Mouse (Mus musculus) limb, embryonic 14.5 days (tissue): Measurements from ENCODE around the gene Zfp683. TPM values are rescaled to one million over a fixed set of nuclear protein-coding genes. Genes with fewer than 3 reads are reported as not detected.

Source experiments
- ATAC-seq: fragments of 200-750 bp; cut with Nextera tagmentation; 2 replicates; pipeline ENCODE4 v1.8.0; 2017; ENCODE audit warnings: low read depth, moderate number of reproducible peaks, moderate TSS enrichment; ENCODE audit not compliant: low FRiP score
- DNase-seq: peaks from one replicate; pipeline ENCODE4 v3.0.0-alpha.2; 2015; ENCODE audit warnings: low spot score
- H3K27ac ChIP-seq: fragments of 300-500 bp; sonication (generic); replicated peaks from 2 replicates; pipeline ENCODE4 v1.5.1; 2014; ENCODE audit warnings: low read depth, mild to moderate bottlenecking, low read length, moderate library complexity, mixed read lengths
- H3K27me3 ChIP-seq: fragments of 300-500 bp; sonication (generic); 2 replicates; pipeline ENCODE4 v1.6.1; 2014; ENCODE audit warnings: low read length, mixed read lengths; ENCODE audit not compliant: control insufficient read depth, insufficient read depth
- H3K36me3 ChIP-seq: fragments of 300-500 bp; sonication (generic); 2 replicates; pipeline ENCODE4 v1.6.1; 2014; ENCODE audit warnings: mild to moderate bottlenecking, low read length, moderate library complexity, mixed read lengths; ENCODE audit not compliant: control insufficient read depth, insufficient read depth
- H3K4me1 ChIP-seq: fragments of 300-500 bp; sonication (generic); 2 replicates; pipeline ENCODE4 v1.6.1; 2014; ENCODE audit warnings: antibody characterized with exemption, low read length, mixed read lengths; ENCODE audit not compliant: control insufficient read depth, insufficient read depth
- H3K4me2 ChIP-seq: fragments of 300-500 bp; sonication (generic); replicated peaks from 2 replicates; pipeline ENCODE4 v1.6.1; 2014; ENCODE audit warnings: low read depth, mild to moderate bottlenecking, low read length, moderate library complexity; ENCODE audit not compliant: severe bottlenecking
- H3K4me3 ChIP-seq: fragments of 300-500 bp; sonication (generic); replicated peaks from 2 replicates; pipeline ENCODE4 v1.5.1; 2014; ENCODE audit warnings: low read length
- H3K9ac ChIP-seq: fragments of 300-500 bp; sonication (generic); 2 replicates; pipeline ENCODE4 v1.6.1; 2014; ENCODE audit warnings: mild to moderate bottlenecking, low read depth, low read length, moderate library complexity; ENCODE audit not compliant: severe bottlenecking
- H3K9me3 ChIP-seq: fragments of 300-500 bp; sonication (generic); 2 replicates; pipeline ENCODE4 v1.6.1; 2016; ENCODE audit warnings: low read length; ENCODE audit not compliant: control insufficient read depth
- POLR2A ChIP-seq: fragments of 200-500 bp; IDR thresholded peaks from 2 replicates; pipeline ENCODE4 v1.8.0; 2012; ENCODE audit warnings: inconsistent platforms, mild to moderate bottlenecking, moderate library complexity, borderline replicate concordance; ENCODE audit not compliant: insufficient read depth, insufficient read length; ENCODE audit errors: extremely low read depth
- WGBS: fragments of 180-500 bp; shearing (Covaris S2); extraction: QIAGEN DNeasy Blood & Tissue Kit; methylation state at CpG from one replicate; pipeline ENCODE4 v1.1.7; 2014; 5-methylcytosine and 5-hydroxymethylcytosine counted together
- polyA plus RNA-seq, 2 experiments: library from polyadenylated mRNA; depleted of rRNA in 1 of 2; stranded (reverse) in 1 of 2; unstranded in 1 of 2; fragments of >200 nt; fragmentation: Nextera tagmentation in 1 of 2; extraction: Ambion mirVana in 1 of 2; gene quantifications; 2 replicates each; pipeline versions ENCODE4 v1.2.1 to v1.2.3; 2012 to 2014

The Zfp683 gene
- polyA plus RNA-seq, 2 experiments, result 0.04 TPM; not detected in 1

GRCm38 (mm10) chr4:134018779-134019145, 34.9 kb upstream of the Zfp683 start, which contains the start of gene Lin28a:
Gene Lin28a (minus strand): TSS chr4:134018841.
- Histone ChIP-seq H3K36me3 (no peaks in the 10 kb centered on the region), H3K27ac (no peak within 1 kb of the TSS), H3K9ac (no peak within 1 kb of the TSS), H3K27me3 (peaks cover 28% of the 10 kb centered on the region), H3K9me3 (no peaks in the 10 kb centered on the region), H3K4me1 (peaks cover 5% of the 10 kb centered on the region; the same call in 1 of the 2 replicates), H3K4me3 (peak within 1 kb of the TSS; percentile 19), H3K4me2 (peak within 1 kb of the TSS; percentile 31)
- ATAC-seq, result no peak
- TF ChIP-seq POLR2A, result no peak
- WGBS, result 0% methylated on average over 9 of the region's 9 CpGs
- no peak for DNase-seq

- Histone ChIP-seq H3K4me1 (peaks cover 5% of the 10 kb centered on the region; the same call in 1 of the 2 replicates), H3K27me3 (peaks cover 28% of the 10 kb centered on the region), H3K4me2 (no peak overlapping the region), H3K9me3 (no peaks in the 10 kb centered on the region), H3K9ac (no peak overlapping the region), H3K27ac (no peak overlapping the region), H3K36me3 (no peaks in the 10 kb centered on the region), H3K4me3 (no peak overlapping the region)
- TF ChIP-seq POLR2A, result no peak
- 3% methylated on average over 8 of the region's 10 CpGs for WGBS
- no peak for DNase-seq
- no peak for ATAC-seq
Measured at GRCm38 (mm10) chr4:134019210-134019609, 34.4 kb upstream of the Zfp683 start.

- WGBS, result 4% methylated on average over 16 of the region's 16 CpGs
- Histone ChIP-seq H3K27me3 (peaks cover 28% of the 10 kb centered on the region), H3K9ac (no peak overlapping the region), H3K27ac (no peak overlapping the region), H3K9me3 (no peaks in the 10 kb centered on the region), H3K4me1 (peaks cover 5% of the 10 kb centered on the region; the same call in 1 of the 2 replicates), H3K4me3 (no peak overlapping the region), H3K36me3 (no peaks in the 10 kb centered on the region), H3K4me2 (no peak overlapping the region)
- no peak for TF ChIP-seq POLR2A
- DNase-seq, result no peak
- ATAC-seq, result no peak
Measured at GRCm38 (mm10) chr4:134019641-134020351, 33.8 kb upstream of the Zfp683 start.

- H3K4me1 ChIP-seq, result peaks cover 5% of the 10 kb centered on the region; the same call in 1 of the 2 replicates
- no peak overlapping the region for H3K4me2 ChIP-seq
- no peaks in the 10 kb centered on the region for H3K9me3 ChIP-seq
- H3K27ac ChIP-seq, result no peak overlapping the region
- WGBS, result 5% methylated on average over 11 of the region's 11 CpGs
- H3K27me3 ChIP-seq, result peaks cover 28% of the 10 kb centered on the region
- DNase-seq (peak; percentile 89), ATAC-seq (no peak)
- H3K4me3 ChIP-seq, result no peak overlapping the region
- H3K36me3 ChIP-seq, result no peaks in the 10 kb centered on the region
- no peak overlapping the region for H3K9ac ChIP-seq
- no peak for TF ChIP-seq POLR2A
Measured at GRCm38 (mm10) chr4:134020621-134021020, 33.0 kb upstream of the Zfp683 start.

- H3K36me3 ChIP-seq, result no peaks in the 10 kb centered on the region
- H3K4me1 ChIP-seq, result no peaks in the 10 kb centered on the region
- H3K4me3 ChIP-seq, result no peak overlapping the region
- no peak overlapping the region for H3K4me2 ChIP-seq
- no peak overlapping the region for H3K9ac ChIP-seq
- H3K27ac ChIP-seq, result no peak overlapping the region
- 53% methylated on average over 9 of the region's 9 CpGs for WGBS
- no peak for TF ChIP-seq POLR2A
- no peak for DNase-seq
- no peaks in the 10 kb centered on the region for H3K9me3 ChIP-seq
- no peak for ATAC-seq
- H3K27me3 ChIP-seq, result no peaks in the 10 kb centered on the region
Measured at GRCm38 (mm10) chr4:134025802-134026201, 27.8 kb upstream of the Zfp683 start.

- 6% methylated on average over 16 of the region's 16 CpGs for WGBS
- H3K9ac ChIP-seq, result no peak overlapping the region
- no peak overlapping the region for H3K4me2 ChIP-seq
- peak; percentile 55; the same call in 1 of the 2 replicates for ATAC-seq
- H3K27me3 ChIP-seq, result no peaks in the 10 kb centered on the region
- no peak overlapping the region for H3K27ac ChIP-seq
- H3K4me1 ChIP-seq, result no peaks in the 10 kb centered on the region
- H3K9me3 ChIP-seq, result no peaks in the 10 kb centered on the region
- TF ChIP-seq POLR2A, result no peak
- H3K4me3 ChIP-seq, result no peak overlapping the region
- peak; percentile 74 for DNase-seq
- no peaks in the 10 kb centered on the region for H3K36me3 ChIP-seq
Measured at GRCm38 (mm10) chr4:134035953-134036352, 17.7 kb upstream of the Zfp683 start.
